Mouse (Mus musculus): Measurements from ENCODE around the gene Gm42906. TPM values are rescaled to one million over a fixed set of nuclear protein-coding genes. Genes with fewer than 3 reads are reported as not detected.

The Gm42906 gene
- polyA plus RNA-seq, 1 experiment from 2014 or later = not detected

GRCm38 (mm10) chr5:151400557-151400944 lies 27.4 kb downstream of the Gm42906 start:
- no peak for ATAC-seq (ENCODE audit: low read depth)
- H3K9ac ChIP-seq (replicated peaks; ENCODE audit: low read depth, low read length) = no peak overlapping the region
- no peaks in the 10 kb centered on the region for H3K27me3 ChIP-seq (ENCODE audit: control insufficient read depth, insufficient read depth, low read length)
- H3K4me3 ChIP-seq (ENCODE audit: low read depth, low read length) = no peak overlapping the region
- H3K9me3 ChIP-seq (ENCODE audit: control insufficient read depth, low read length) = no peaks in the 10 kb centered on the region
- no peaks in the 10 kb centered on the region for H3K4me1 ChIP-seq (ENCODE audit: control insufficient read depth, insufficient read depth, low read length)
- H3K4me2 ChIP-seq (ENCODE audit: low read depth, low read length) = no peak overlapping the region
- WGBS = 90% methylated on average over 2 of the region's 2 CpGs
- H3K36me3 ChIP-seq (ENCODE audit: control insufficient read depth, insufficient read depth, low read length) = no peaks in the 10 kb centered on the region
- H3K27ac ChIP-seq (ENCODE audit: low read depth, low read length) = no peak overlapping the region

GRCm38 (mm10) chr5:151399918-151400556 lies 27.9 kb downstream of the Gm42906 start:
- Histone ChIP-seq H3K27me3 (ENCODE audit: control insufficient read depth, insufficient read depth, low read length) (no peaks in the 10 kb centered on the region), H3K4me1 (ENCODE audit: control insufficient read depth, insufficient read depth, low read length) (no peaks in the 10 kb centered on the region), H3K4me2 (ENCODE audit: low read depth, low read length) (no peak overlapping the region), H3K4me3 (ENCODE audit: low read depth, low read length) (no peak overlapping the region), H3K9ac (replicated peaks; ENCODE audit: low read depth, low read length) (no peak overlapping the region), H3K36me3 (ENCODE audit: control insufficient read depth, insufficient read depth, low read length) (no peaks in the 10 kb centered on the region), H3K9me3 (ENCODE audit: control insufficient read depth, low read length) (no peaks in the 10 kb centered on the region), H3K27ac (ENCODE audit: low read depth, low read length) (no peak overlapping the region)
- 76% methylated on average over 7 of the region's 7 CpGs for whole genome bisulfite sequencing
- no peak for ATAC-seq (ENCODE audit: low read depth)

GRCm38 (mm10) chr5:151396119-151396518 lies 31.8 kb downstream of the Gm42906 start:
- Histone ChIP-seq H3K9me3 (ENCODE audit: control insufficient read depth, low read length) (no peaks in the 10 kb centered on the region), H3K27me3 (ENCODE audit: control insufficient read depth, insufficient read depth, low read length) (no peaks in the 10 kb centered on the region), H3K36me3 (ENCODE audit: control insufficient read depth, insufficient read depth, low read length) (no peaks in the 10 kb centered on the region), H3K4me1 (ENCODE audit: control insufficient read depth, insufficient read depth, low read length) (no peaks in the 10 kb centered on the region), H3K4me3 (ENCODE audit: low read depth, low read length) (no peak overlapping the region), H3K4me2 (ENCODE audit: low read depth, low read length) (no peak overlapping the region), H3K27ac (ENCODE audit: low read depth, low read length) (no peak overlapping the region), H3K9ac (replicated peaks; ENCODE audit: low read depth, low read length) (no peak overlapping the region)
- 75% methylated on average over 4 of the region's 4 CpGs for WGBS
- ATAC-seq (ENCODE audit: low read depth) = no peak

- Histone ChIP-seq H3K9me3 (ENCODE audit: control insufficient read depth, low read length) (no peaks in the 10 kb centered on the region), H3K4me2 (ENCODE audit: low read depth, low read length) (no peak overlapping the region), H3K4me1 (ENCODE audit: control insufficient read depth, insufficient read depth, low read length) (no peaks in the 10 kb centered on the region), H3K27me3 (ENCODE audit: control insufficient read depth, insufficient read depth, low read length) (no peaks in the 10 kb centered on the region), H3K27ac (ENCODE audit: low read depth, low read length) (no peak overlapping the region), H3K9ac (replicated peaks; ENCODE audit: low read depth, low read length) (no peak overlapping the region), H3K4me3 (ENCODE audit: low read depth, low read length) (no peak overlapping the region), H3K36me3 (ENCODE audit: control insufficient read depth, insufficient read depth, low read length) (no peaks in the 10 kb centered on the region)
- ATAC-seq (ENCODE audit: low read depth) = no peak
- WGBS = 45% methylated on average over 5 of the region's 5 CpGs
Measured at GRCm38 (mm10) chr5:151394690-151395089, 33.3 kb downstream of the Gm42906 start.

- Histone ChIP-seq H3K9me3 (ENCODE audit: control insufficient read depth, low read length) (no peaks in the 10 kb centered on the region), H3K4me2 (ENCODE audit: low read depth, low read length) (no peak overlapping the region), H3K4me1 (ENCODE audit: control insufficient read depth, insufficient read depth, low read length) (no peaks in the 10 kb centered on the region), H3K27me3 (ENCODE audit: control insufficient read depth, insufficient read depth, low read length) (no peaks in the 10 kb centered on the region), H3K9ac (replicated peaks; ENCODE audit: low read depth, low read length) (no peak overlapping the region), H3K36me3 (ENCODE audit: control insufficient read depth, insufficient read depth, low read length) (no peaks in the 10 kb centered on the region), H3K4me3 (ENCODE audit: low read depth, low read length) (no peak overlapping the region), H3K27ac (ENCODE audit: low read depth, low read length) (no peak overlapping the region)
- peak; percentile 63; the same call in 1 of the 2 replicates for ATAC-seq (ENCODE audit: low read depth)
- 52% methylated on average over 7 of the region's 7 CpGs for WGBS
Measured at GRCm38 (mm10) chr5:151393821-151394662, 33.9 kb downstream of the Gm42906 start.

- Histone ChIP-seq H3K4me1 (ENCODE audit: control insufficient read depth, insufficient read depth, low read length) (no peaks in the 10 kb centered on the region), H3K4me2 (ENCODE audit: low read depth, low read length) (no peak overlapping the region), H3K36me3 (ENCODE audit: control insufficient read depth, insufficient read depth, low read length) (no peaks in the 10 kb centered on the region), H3K27ac (ENCODE audit: low read depth, low read length) (no peak overlapping the region), H3K9ac (replicated peaks; ENCODE audit: low read depth, low read length) (no peak overlapping the region), H3K4me3 (ENCODE audit: low read depth, low read length) (no peak overlapping the region), H3K9me3 (ENCODE audit: control insufficient read depth, low read length) (no peaks in the 10 kb centered on the region), H3K27me3 (ENCODE audit: control insufficient read depth, insufficient read depth, low read length) (no peaks in the 10 kb centered on the region)
- ATAC-seq (ENCODE audit: low read depth) = no peak
- 53% methylated on average over 1 of the region's 1 CpGs for WGBS
Measured at GRCm38 (mm10) chr5:151389827-151390226, 38.1 kb downstream of the Gm42906 start.

- H3K4me3 ChIP-seq (ENCODE audit: low read depth, low read length) = no peak overlapping the region
- no peaks in the 10 kb centered on the region for H3K36me3 ChIP-seq (ENCODE audit: control insufficient read depth, insufficient read depth, low read length)
- H3K4me2 ChIP-seq (ENCODE audit: low read depth, low read length) = no peak overlapping the region
- H3K27ac ChIP-seq (ENCODE audit: low read depth, low read length) = no peak overlapping the region
- no peak for ATAC-seq (ENCODE audit: low read depth)
- no peaks in the 10 kb centered on the region for H3K9me3 ChIP-seq (ENCODE audit: control insufficient read depth, low read length)
- no peak overlapping the region for H3K9ac ChIP-seq (replicated peaks; ENCODE audit: low read depth, low read length)
- WGBS = 80% methylated on average over 2 of the region's 2 CpGs
- H3K27me3 ChIP-seq (ENCODE audit: control insufficient read depth, insufficient read depth, low read length) = no peaks in the 10 kb centered on the region
- no peaks in the 10 kb centered on the region for H3K4me1 ChIP-seq (ENCODE audit: control insufficient read depth, insufficient read depth, low read length)
Measured at GRCm38 (mm10) chr5:151379896-151380295, 48.1 kb downstream of the Gm42906 start.

GRCm38 (mm10) chr5:151379210-151379609 lies 48.8 kb downstream of the Gm42906 start:
- H3K27ac ChIP-seq (ENCODE audit: low read depth, low read length) = no peak overlapping the region
- H3K9ac ChIP-seq (replicated peaks; ENCODE audit: low read depth, low read length) = no peak overlapping the region
- no peaks in the 10 kb centered on the region for H3K4me1 ChIP-seq (ENCODE audit: control insufficient read depth, insufficient read depth, low read length)
- no peak overlapping the region for H3K4me3 ChIP-seq (ENCODE audit: low read depth, low read length)
- ATAC-seq (ENCODE audit: low read depth) = no peak
- H3K4me2 ChIP-seq (ENCODE audit: low read depth, low read length) = no peak overlapping the region
- no peaks in the 10 kb centered on the region for H3K36me3 ChIP-seq (ENCODE audit: control insufficient read depth, insufficient read depth, low read length)
- 84% methylated on average over 2 of the region's 2 CpGs for WGBS
- no peaks in the 10 kb centered on the region for H3K27me3 ChIP-seq (ENCODE audit: control insufficient read depth, insufficient read depth, low read length)
- no peaks in the 10 kb centered on the region for H3K9me3 ChIP-seq (ENCODE audit: control insufficient read depth, low read length)

GRCm38 (mm10) chr5:151376931-151377330 lies 51.0 kb downstream of the Gm42906 start:
- 90% methylated on average over 4 of the region's 4 CpGs for WGBS
- ATAC-seq (ENCODE audit: low read depth) = no peak
- no peaks in the 10 kb centered on the region for H3K4me1 ChIP-seq (ENCODE audit: control insufficient read depth, insufficient read depth, low read length)

More at GRCm38 (mm10) chr5:151376931-151377330, 51.0 kb downstream of the Gm42906 start:
- H3K9me3 ChIP-seq (ENCODE audit: control insufficient read depth, low read length) = no peaks in the 10 kb centered on the region
- no peak overlapping the region for H3K4me2 ChIP-seq (ENCODE audit: low read depth, low read length)
- H3K27ac ChIP-seq (ENCODE audit: low read depth, low read length) = no peak overlapping the region
- no peak overlapping the region for H3K4me3 ChIP-seq (ENCODE audit: low read depth, low read length)
- no peak overlapping the region for H3K9ac ChIP-seq (replicated peaks; ENCODE audit: low read depth, low read length)
- no peaks in the 10 kb centered on the region for H3K36me3 ChIP-seq (ENCODE audit: control insufficient read depth, insufficient read depth, low read length)
- H3K27me3 ChIP-seq (ENCODE audit: control insufficient read depth, insufficient read depth, low read length) = no peaks in the 10 kb centered on the region

All from neural tube, embryonic 14.5 days (tissue).